Mouse (Mus musculus) bone marrow, adult 2 months (tissue): ENCODE measurements around the gene Mrnip.

Source experiments
- CTCF ChIP-seq: fragments of 200-500 bp; IDR thresholded peaks from 2 replicates; pipeline ENCODE4 v1.5.1; 2011; ENCODE audit warnings: low read length, control low read depth; ENCODE audit not compliant: control insufficient read depth, insufficient read depth
- POLR2A ChIP-seq: fragments of 200-500 bp; IDR thresholded peaks from 2 replicates; pipeline ENCODE4 v1.6.1; 2011; ENCODE audit warnings: low read depth, mild to moderate bottlenecking, control low read depth, low read length, borderline replicate concordance; ENCODE audit not compliant: control insufficient read depth

DNA sequence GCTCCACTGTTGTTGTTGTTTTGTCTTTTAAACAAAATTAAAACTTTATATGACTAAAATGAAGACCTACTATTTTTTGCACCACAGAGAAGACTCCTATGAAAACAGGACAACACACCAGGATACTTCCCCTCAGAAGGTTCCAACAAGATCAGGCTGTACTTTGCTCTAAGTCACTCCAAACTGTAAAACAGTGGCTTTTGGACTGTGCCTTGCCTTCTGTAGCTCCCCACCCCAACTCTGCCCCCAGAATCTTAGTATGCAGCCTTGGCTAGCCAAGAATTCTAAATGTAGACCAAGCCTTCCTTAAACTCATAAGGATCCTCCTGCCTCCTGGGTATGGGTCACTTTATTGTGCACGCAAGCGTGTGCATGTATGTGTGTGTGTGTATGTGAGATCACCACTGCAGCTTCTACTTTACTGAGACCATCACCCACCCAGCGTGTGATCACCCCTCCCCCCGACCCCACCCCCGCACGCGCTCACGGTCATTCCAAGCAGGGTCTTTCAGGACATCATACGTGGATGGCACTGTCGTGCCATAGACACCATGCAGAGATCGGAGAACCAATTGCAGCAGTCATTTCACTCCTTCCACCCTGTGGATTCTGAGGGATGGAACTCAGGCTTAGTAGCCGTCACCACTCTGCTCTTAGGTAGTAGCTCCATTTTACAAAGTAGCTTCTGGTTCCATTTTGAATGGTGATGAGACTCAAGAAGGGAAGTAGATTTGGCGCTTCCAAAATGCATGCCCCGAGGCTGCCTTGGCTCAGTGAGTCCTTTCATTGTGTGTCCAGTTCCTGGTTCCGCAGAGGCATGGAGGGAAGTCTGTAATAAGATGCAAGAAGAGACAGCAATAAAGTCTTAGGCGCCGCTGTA lies 49.8 kb downstream of the Mrnip start:
- TF ChIP-seq CTCF: no peak
- no peak for TF ChIP-seq POLR2A
